Mouse (Mus musculus) naive thymus-derived CD4-positive, alpha-beta T cell, adult 2 months (primary cell): ENCODE measurements around the gene Usp15.
A peak's percentile ranks its signal among the peaks of the same experiment; 100 is the strongest.
"Not testable (repeated sequence)": the region's sequence is repeated elsewhere in the genome, so short reads cannot be mapped to it uniquely, and the experiment has no call there.

Experiments used
- DNase-seq: peaks from one replicate; pipeline ENCODE4 v3.0.0-alpha.2; 2011; ENCODE audit warnings: low read depth

Usp15 gene

DNA sequence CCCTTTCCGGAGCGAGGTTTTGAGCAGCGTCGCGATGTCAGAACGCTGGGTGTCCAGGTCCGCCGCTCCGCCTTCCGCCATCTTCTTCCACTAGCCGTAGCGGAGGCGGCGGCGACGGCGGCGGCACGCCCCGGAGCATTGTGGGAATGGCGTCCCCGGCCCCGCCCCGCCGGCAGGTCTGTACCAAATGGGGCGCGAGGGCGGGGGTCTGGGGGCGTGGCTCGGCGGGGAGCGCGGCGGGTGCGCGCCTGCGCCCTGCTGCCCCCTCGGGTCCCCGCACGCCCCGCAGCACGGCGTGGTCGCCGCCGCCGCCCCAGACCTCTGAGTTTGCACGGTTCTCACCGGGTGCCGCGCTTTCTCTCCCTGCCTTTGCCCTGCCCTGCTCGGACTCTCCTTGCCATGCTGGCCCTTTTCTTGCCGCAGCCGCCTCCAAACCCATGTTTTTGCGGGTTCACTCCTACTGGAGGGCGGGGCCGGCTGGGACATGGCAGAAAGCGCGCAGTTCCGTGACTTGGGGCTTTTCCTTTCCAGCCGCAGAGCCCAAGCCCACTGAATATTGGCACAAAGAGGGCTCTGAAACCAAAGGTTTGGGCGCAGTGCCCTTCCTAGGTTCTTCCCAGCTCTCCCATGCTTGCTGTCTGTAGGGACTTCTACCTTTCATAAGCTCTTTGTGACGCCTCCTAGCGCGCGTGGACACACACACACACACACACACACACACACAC, at the start of gene Usp15:
Gene Usp15, minus strand, starts transcription at position 161 of the 725 bp plus-strand sequence.
- peak; percentile 94 for DNase-seq

- no peak for DNase-seq
Observed at GRCm38 (mm10) chr10:123229420-123229819, 32.6 kb upstream of the Usp15 start.

DNA sequence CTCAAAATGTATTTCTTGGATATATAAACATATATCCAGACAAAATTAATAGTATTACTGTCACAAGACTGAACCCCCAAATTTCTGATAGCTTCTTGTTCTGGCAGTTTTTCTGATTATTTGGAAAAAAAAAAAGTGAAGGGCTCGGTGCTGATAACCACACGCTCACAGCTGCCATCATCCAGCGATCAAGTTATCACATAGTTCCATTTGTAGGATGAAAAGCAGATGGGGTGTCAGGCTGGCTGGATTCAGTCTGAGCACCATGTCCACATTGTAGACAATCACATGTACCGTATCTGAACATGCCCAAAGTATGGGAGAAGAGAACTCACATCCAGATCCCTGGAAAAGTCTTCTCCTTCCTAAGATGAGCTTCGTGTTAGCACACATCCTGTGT, 26.0 kb upstream of the Usp15 start:
- DNase-seq = no peak

DNA sequence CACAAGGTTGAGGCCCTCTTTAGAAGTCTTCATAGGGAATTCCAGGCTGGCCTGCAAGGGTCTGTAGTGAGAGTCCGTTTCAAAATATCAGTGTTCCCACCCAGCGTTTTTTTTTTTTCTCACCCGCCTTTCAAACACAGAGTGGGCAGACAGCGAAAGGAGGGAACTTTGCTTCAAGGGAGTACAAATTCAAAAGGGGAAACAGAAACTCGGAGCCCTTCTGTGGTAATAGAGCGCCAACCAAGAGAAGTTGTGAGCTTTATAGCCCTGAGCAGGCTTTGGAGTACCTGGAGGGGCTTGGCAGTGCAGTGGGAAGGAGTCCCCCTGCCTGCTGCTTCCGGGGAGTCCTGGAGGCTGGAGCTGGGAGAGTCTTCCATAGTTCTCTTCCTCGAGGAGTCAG, 12.7 kb upstream of the Usp15 start:
- no peak for DNase-seq

DNA sequence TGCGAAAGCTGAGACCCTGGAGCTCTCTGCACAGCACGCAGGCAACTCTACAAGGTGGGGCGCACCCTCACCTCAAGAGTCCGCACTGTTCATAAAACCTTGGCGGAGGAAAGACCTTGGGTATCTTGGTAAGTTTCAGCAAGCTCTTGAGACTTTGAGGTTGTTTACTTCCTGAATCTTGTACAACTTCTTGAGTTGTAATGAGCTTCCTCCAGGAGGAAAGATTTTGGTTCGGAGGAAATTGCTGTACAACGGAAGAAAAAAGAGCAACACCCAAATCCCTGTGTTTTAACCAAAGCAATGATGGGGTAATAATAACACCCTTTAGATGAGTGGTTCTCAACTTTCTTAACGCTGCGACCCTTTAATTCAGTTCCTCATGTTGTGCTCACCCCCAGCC, 11.5 kb upstream of the Usp15 start:
- no peak for DNase-seq

GRCm38 (mm10) chr10:123206074-123206473, 9.3 kb upstream of the Usp15 start:
- DNase-seq = no peak

DNA sequence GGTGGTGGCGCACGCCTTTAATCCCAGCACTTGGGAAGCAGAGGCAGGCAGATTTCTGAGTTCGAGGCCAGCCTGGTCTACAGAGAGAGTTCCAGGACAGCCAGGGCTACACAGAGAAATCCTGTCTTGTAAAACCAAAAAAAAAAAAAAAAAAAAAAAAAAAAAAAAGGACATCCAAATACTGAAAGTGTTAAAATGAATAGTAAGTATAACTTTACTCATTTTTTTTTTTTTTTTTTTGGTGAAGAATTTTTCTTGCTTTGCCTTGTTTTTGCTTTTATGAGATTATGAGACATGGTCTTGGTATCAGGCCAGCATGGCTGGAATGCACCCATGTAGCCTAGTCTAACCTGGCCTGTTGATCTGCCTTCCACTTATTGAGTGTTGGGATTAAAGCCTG, 8.6 kb upstream of the Usp15 start:
- DNase-seq = not testable (repeated sequence)

DNA sequence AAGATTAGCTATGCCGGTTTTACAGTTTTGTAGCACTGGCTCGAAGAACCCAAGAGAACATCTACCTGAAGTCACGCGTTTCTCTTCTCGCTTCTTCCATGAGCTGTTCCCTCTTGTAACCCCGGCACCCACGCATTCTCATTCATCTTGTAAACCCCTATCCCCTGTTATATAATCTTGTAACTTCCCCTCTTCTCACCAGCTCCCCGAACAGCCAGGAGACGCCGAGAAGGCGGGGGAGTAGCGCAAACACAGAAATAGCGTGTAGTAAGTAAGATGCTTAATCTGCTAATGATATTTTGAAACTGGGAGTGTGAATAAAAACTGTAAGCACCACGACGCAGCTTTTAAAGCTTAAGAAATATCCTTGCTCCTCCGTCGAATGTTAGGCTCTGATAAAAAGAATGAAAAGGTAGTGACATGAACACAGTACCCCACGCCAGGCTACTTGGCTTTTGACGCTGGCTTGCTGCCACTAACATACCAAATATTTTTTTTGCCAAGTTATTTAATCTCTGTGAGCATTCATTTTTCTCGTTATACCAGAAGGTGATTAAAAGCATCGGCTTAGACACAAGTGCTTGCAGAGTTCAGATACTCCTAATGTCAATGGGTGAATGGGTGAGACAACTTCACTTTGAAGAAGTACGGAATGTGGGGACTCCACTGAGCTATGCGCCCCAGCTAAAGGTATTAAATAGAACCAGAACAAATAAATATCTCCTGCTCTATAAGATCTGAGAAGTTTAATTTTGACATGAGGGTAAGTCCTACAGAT, 5.4 kb upstream of the Usp15 start:
- DNase-seq = no peak

DNA sequence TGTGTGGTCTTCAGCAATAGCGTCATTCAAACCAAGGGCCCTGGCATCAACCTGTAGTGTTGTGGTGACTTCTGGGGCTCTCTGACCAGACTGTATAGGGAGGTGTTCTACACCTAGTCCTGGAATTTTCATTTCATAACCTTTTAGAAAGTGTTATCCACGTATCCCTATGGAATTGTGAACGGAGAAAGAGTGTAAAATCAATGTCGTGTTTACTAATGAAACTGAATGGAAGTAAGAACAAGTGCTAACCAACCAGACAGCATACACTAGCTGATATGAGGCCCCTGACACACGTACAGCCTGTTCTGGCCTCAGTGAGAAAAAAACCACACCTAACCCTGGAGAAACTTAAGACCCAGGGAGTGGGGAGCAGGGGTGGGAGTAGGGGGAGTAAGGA, 4.6 kb upstream of the Usp15 start:
- DNase-seq = no peak

DNA sequence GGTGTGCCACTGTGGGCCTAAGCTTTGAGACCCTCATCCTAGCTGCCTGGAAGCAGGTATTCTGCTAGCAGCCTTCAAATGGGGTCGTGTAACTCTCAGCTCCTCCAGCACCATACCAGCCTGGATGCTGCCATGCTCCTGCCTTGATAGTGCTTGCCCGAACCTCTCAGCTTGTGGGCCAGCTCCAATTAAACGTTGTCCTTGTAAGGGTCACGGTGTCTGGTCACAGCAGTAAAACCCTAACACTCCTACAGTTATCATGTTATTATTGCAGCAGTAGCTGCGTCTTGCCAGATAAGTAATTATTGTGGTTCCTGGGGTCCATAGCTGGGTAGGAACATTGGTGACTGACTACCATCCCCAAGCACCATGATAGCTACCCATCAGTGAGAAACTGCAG, 4.2 kb upstream of the Usp15 start:
- DNase-seq = no peak

- no peak for DNase-seq
Observed at GRCm38 (mm10) chr10:123200320-123200659, 3.5 kb upstream of the Usp15 start.

DNA sequence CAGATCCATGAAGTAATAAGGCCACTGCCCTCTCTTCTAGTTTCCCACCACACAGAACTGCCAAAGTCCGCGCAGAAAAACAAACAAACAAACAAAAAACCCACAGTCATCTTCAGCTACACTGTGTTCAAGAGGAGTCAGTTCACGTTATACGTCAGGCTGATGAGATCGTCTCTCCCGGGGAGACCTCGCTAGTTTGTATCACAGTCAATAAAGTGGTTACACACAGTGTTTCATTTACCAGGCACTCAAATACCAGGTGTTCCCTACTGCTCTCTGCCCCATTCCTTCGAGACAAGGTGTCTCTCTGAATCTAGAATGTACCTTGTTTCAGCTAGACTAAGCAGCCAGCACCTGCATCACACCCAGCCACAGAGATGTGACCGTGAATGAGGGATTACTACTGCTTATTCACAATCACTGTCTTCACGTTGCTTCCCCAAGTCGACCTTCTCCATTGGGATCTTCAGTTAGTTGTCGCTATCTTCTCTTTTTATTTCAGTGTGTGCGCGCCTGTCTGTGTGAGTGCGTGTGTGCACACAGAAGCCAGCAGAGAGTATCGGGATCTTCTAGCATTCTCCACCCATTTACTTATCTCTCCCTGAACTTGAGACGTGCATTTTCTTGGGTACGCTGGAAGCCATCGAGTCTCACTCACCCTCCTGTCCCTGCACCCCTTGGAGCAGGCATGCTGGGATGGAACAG, 3.0 kb upstream of the Usp15 start:
- DNase-seq = no peak

DNA sequence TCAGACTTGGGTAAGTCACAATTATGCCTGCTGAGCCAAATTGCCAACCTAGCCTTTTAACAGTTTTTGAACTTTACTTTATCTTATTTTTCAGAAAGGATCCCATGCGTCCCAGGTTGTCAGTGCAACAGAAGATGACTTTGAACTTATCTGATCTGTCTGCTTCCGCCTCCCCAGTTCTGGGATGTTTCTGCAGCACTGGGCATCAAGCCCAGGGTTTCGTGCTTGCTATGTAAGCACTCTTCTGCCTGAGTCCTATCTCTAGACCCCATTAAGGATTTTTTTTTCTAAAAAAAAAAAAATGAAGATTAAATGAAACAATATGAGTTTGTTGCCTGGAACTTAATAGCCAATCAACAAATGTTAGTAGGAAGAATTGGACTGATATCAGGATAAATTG, 2.3 kb upstream of the Usp15 start:
- DNase-seq = no peak

- no peak for DNase-seq
Observed at GRCm38 (mm10) chr10:123198183-123198582, 1.4 kb upstream of the Usp15 start.

GRCm38 (mm10) chr10:123195961-123196834, 597 bp downstream of the Usp15 start:
- peak; percentile 79 for DNase-seq

GRCm38 (mm10) chr10:123195501-123195900, 1.3 kb downstream of the Usp15 start:
- DNase-seq = no peak

- no peak for DNase-seq
Observed at GRCm38 (mm10) chr10:123191038-123191437, 5.8 kb downstream of the Usp15 start.

- no peak for DNase-seq
Observed at GRCm38 (mm10) chr10:123187337-123187736, 9.5 kb downstream of the Usp15 start.

DNA sequence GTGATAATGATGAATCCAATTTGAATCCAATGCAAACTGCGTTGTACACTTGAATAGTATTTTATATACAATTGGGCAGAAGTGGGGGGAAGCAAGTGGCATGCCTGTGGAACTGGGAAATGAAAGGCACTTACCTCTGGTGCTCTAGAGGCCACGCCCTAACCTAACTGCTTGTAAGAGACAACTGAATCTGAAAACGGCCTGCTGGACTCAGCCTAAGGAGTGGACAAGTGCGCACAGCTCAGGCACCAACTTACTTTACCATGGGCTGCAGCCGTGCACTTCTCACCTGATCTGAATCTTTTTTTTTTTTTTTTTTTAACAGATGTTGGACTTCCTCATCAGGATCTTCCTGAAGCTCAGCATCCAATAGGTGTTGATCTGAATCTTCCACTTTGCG, 10.9 kb downstream of the Usp15 start:
- no peak for DNase-seq

DNA sequence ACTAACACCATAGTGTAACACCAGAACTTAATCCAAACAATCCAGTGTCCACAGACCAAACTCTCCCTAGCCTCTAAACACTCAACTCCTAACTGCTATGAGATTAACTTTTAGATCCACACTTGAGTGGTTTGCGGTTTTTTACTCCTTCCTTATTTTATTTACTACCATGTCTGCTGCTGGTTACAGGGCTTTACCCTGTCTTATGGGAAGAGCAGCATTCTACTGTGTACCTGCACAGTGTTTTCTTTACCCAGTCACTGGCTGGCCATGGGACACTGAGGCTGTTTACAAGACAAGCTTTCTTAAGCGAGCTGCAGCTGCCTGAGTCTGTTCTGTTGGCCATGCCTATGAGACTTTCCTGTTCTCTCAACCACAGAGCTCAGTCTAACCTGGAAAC, 13.1 kb downstream of the Usp15 start:
- no peak for DNase-seq

GRCm38 (mm10) chr10:123183243-123183642, 13.6 kb downstream of the Usp15 start:
- DNase-seq = no peak

DNA sequence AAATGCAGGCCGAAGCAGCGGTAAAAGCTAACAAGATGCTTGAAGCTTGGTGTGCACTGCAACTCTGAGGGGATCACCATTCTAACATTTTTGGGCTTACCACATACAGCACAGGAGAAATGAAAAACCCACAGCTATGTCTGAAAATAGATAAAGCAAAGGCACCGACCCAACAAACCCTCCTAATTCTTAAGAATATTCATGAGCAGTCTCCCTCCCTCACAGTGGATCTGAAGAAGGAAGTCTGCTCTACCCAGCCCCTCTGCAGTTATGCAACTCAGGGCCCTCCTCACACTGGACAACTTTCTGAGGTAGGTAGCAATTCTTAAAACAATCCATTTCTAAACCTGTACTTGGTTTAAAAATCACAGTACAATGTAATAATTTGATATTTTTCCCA, 14.4 kb downstream of the Usp15 start:
- DNase-seq = no peak
